Mouse (Mus musculus) liver, embryonic 14.5 days (tissue): ENCODE measurements around the gene Dnah7c. TPM values are rescaled to one million over a fixed set of nuclear protein-coding genes. Genes with fewer than 3 reads are reported as not detected.
"Not testable (repeated sequence)": the region's sequence is repeated elsewhere in the genome, so short reads cannot be mapped to it uniquely, and the experiment has no call there.

Experiments used
- ATAC-seq: fragments of 200-750 bp; cut with Nextera tagmentation; 2 replicates; pipeline ENCODE4 v1.8.0; 2017; ENCODE audit warnings: moderate number of reproducible peaks, mild to moderate bottlenecking, moderate library complexity; ENCODE audit not compliant: insufficient read depth
- DNase-seq, 3 experiments: peaks; one replicate each; pipeline ENCODE4 v3.0.0-alpha.2; 2012 to 2013; ENCODE audit warnings: low read depth in 3 of 3, low spot score in 3 of 3
- H3K27ac ChIP-seq: fragments of 300-500 bp; sonication (generic); 2 replicates; pipeline ENCODE4 v1.5.1; 2014; ENCODE audit warnings: moderate library complexity, mild to moderate bottlenecking, control low read depth, inconsistent platforms
- H3K27me3 ChIP-seq: fragments of 300-500 bp; sonication (generic); 2 replicates; pipeline ENCODE4 v1.6.1; 2014; ENCODE audit warnings: mild to moderate bottlenecking, low read length, moderate library complexity; ENCODE audit not compliant: control insufficient read depth, insufficient read depth
- H3K36me3 ChIP-seq: fragments of 300-500 bp; sonication (generic); replicated peaks from 2 replicates; pipeline ENCODE4 v1.6.1; 2014; ENCODE audit warnings: low read depth; ENCODE audit not compliant: control insufficient read depth, insufficient read depth
- H3K4me1 ChIP-seq, 2 experiments: fragments of 200-500 bp in 1 of 2; fragments of 300-500 bp in 1 of 2; sonication (generic) in 1 of 2; replicated peaks; 2 replicates each; pipeline ENCODE4 v1.6.1; 2012 to 2014; ENCODE audit warnings: antibody characterized with exemption in 1 of 2, inconsistent platforms in 1 of 2, low read length in 1 of 2; ENCODE audit not compliant: control insufficient read depth in 2 of 2, insufficient read depth in 2 of 2
- H3K4me2 ChIP-seq: fragments of 300-500 bp; sonication (generic); 2 replicates; pipeline ENCODE4 v1.6.1; 2014; ENCODE audit warnings: low read depth, mild to moderate bottlenecking, control low read depth, moderate library complexity
- H3K4me3 ChIP-seq, 2 experiments: fragments of 200-500 bp in 1 of 2; fragments of 300-500 bp in 1 of 2; sonication (generic) in 1 of 2; 2 replicates each; pipeline ENCODE4 v1.5.1; 2012 to 2014; ENCODE audit warnings: low read depth in 2 of 2, low read length in 2 of 2, mild to moderate bottlenecking in 2 of 2, control low read depth in 1 of 2, inconsistent platforms in 1 of 2, moderate library complexity in 1 of 2; ENCODE audit not compliant: insufficient read depth in 1 of 2
- H3K9ac ChIP-seq: fragments of 300-500 bp; sonication (generic); replicated peaks from 2 replicates; pipeline ENCODE4 v1.6.1; 2014; ENCODE audit warnings: mild to moderate bottlenecking, control low read depth, moderate library complexity
- H3K9me3 ChIP-seq: fragments of 300-500 bp; sonication (generic); 2 replicates; pipeline ENCODE4 v1.6.1; 2016; ENCODE audit warnings: low read length, mixed read lengths; ENCODE audit not compliant: control insufficient read depth
- CTCF ChIP-seq: IDR thresholded peaks from 2 replicates; pipeline ENCODE4 v1.5.1; 2016; ENCODE audit warnings: antibody characterized with exemption, low read depth, control low read depth
- EP300 ChIP-seq: IDR thresholded peaks from 2 replicates; pipeline ENCODE4 v1.6.1; 2016; ENCODE audit warnings: antibody characterized with exemption, low read depth
- WGBS: fragments of 180-500 bp; shearing (Covaris S2); extraction: QIAGEN DNeasy Blood & Tissue Kit; methylation state at CpG from one replicate; pipeline ENCODE4 v1.1.7; 2014; ENCODE audit not compliant: insufficient replicate concordance; 5-methylcytosine and 5-hydroxymethylcytosine counted together
- polyA plus RNA-seq, 2 experiments: library from polyadenylated mRNA; depleted of rRNA in 1 of 2; stranded (reverse) in 1 of 2; unstranded in 1 of 2; fragments of >200 nt; fragmentation: Nextera tagmentation in 1 of 2; extraction: Ambion mirVana in 1 of 2; gene quantifications; 2 replicates each; pipeline versions ENCODE4 v1.2.1 to v1.2.3; 2012 to 2014

Gene Dnah7c
- polyA plus RNA-seq, 2 experiments, result under 0.01 TPM; not detected in 1

GRCm38 (mm10) chr1:46725266-46725665 is 299.9 kb downstream of the Dnah7c start:
- H3K36me3 ChIP-seq, result no peaks in the 10 kb centered on the region
- no peak overlapping the region for H3K9ac ChIP-seq
- 54% methylated on average over 1 of the region's 1 CpGs for WGBS

DNA sequence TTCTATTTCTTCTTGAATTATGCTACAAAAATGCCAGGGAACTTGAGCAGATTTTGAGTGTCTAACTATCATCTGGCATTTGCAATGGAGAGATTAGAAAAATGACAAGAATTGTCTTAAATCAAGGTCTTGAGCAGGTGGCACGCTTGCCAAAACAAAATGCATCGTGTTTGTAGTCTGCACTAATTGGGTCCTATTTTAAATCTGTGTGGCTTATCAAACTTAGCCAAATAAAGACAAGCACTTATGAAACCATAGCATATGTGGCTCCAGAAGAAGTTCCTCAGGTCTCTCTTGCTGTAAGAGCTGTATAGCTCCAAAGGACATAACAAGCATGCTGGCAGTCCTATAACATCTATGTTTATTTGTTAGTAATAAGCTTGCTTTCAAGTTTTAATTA is 300.3 kb downstream of the Dnah7c start:
- DNase-seq, H3K27ac ChIP-seq, ATAC-seq: not testable (repeated sequence)

More at GRCm38 (mm10) chr1:46725266-46725665, 299.9 kb downstream of the Dnah7c start:
- H3K27me3 ChIP-seq, result no peaks in the 10 kb centered on the region
- ATAC-seq (no peak), DNase-seq (no peak)
- no peak overlapping the region for H3K27ac ChIP-seq
- no peak overlapping the region for H3K4me3 ChIP-seq
- no peak overlapping the region for H3K4me2 ChIP-seq
- H3K4me1 ChIP-seq, result no peaks in the 10 kb centered on the region
- TF ChIP-seq EP300 (no peak), CTCF (no peak)
- H3K9me3 ChIP-seq, result no peaks in the 10 kb centered on the region

GRCm38 (mm10) chr1:46729731-46730130 is 304.3 kb downstream of the Dnah7c start:
- not testable (repeated sequence) for H3K36me3 ChIP-seq, H3K4me3 ChIP-seq, DNase-seq, H3K4me2 ChIP-seq, H3K27ac ChIP-seq, H3K4me1 ChIP-seq, H3K9me3 ChIP-seq, H3K9ac ChIP-seq, ATAC-seq, H3K27me3 ChIP-seq
- 56% methylated on average over 3 of the region's 3 CpGs for whole genome bisulfite sequencing

More for the DNA sequence above, 300.3 kb downstream of the Dnah7c start:
- H3K9me3 ChIP-seq, H3K36me3 ChIP-seq, H3K4me3 ChIP-seq, H3K4me1 ChIP-seq, H3K9ac ChIP-seq, H3K27me3 ChIP-seq, H3K4me2 ChIP-seq: not testable (repeated sequence)
- WGBS, result 61% methylated on average over 2 of the region's 2 CpGs

DNA sequence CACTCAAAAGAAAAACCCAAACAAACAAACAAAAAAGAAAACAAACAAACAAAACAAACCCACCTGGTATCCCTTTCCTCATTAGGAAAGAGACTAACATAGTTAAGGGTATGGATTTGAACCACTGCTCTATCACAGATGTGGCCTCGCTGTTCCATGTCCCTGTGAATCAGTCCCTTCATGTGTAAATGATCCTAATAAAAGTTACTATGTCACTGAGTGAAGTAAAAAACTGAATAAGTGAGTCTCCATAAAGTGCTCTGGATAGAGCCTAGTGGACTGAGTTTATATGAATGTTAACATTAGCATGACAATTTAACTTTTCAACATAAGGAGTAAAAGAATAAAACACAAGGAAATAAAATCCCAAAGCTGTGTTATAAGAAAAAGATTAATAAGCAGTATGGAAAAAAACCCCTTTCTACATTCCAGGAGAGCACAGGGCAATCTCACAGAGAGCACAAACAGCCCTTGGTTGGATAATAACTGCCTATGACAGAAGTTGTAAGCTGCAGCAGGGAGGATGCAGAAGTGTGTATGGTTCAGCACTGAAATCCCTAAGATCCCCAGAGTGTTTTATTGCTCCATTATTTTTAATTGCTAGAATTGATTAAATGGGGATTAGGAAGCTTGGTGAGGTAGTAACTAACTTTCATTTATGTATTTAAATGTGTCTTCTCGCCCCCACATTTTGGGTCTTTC is 308.2 kb downstream of the Dnah7c start:
- not testable (repeated sequence) for DNase-seq, H3K9me3 ChIP-seq, H3K27ac ChIP-seq, H3K4me3 ChIP-seq, ATAC-seq, H3K27me3 ChIP-seq, H3K4me1 ChIP-seq, H3K4me2 ChIP-seq, H3K36me3 ChIP-seq, H3K9ac ChIP-seq
- WGBS, result 56% methylated on average over 2 of the region's 2 CpGs

- H3K4me1 ChIP-seq, H3K4me3 ChIP-seq, ATAC-seq, H3K36me3 ChIP-seq, H3K9me3 ChIP-seq, H3K27me3 ChIP-seq, DNase-seq, H3K9ac ChIP-seq, H3K4me2 ChIP-seq, H3K27ac ChIP-seq: not testable (repeated sequence)
- WGBS, result 54% methylated on average over 2 of the region's 2 CpGs
Observed at GRCm38 (mm10) chr1:46734455-46734854, 309.1 kb downstream of the Dnah7c start.

- ATAC-seq, H3K4me2 ChIP-seq, H3K4me1 ChIP-seq, H3K9me3 ChIP-seq, H3K9ac ChIP-seq, H3K4me3 ChIP-seq, H3K27ac ChIP-seq, H3K36me3 ChIP-seq, H3K27me3 ChIP-seq, DNase-seq: not testable (repeated sequence)
- 52% methylated on average over 3 of the region's 3 CpGs for WGBS
Observed at GRCm38 (mm10) chr1:46764600-46764999, 339.2 kb downstream of the Dnah7c start.
